Mouse (Mus musculus): ENCODE data around the gene Olfr661. TPM values are rescaled to one million over a fixed set of nuclear protein-coding genes. Genes with fewer than 3 reads are reported as not detected.
A peak's percentile ranks its signal among the peaks of the same experiment; 100 is the strongest.

Olfr661 gene
- not detected in 2 replicates for polyA plus RNA-seq (2016; fragmentation: Nextera tagmentation; extraction: Ambion mirVana)

DNA sequence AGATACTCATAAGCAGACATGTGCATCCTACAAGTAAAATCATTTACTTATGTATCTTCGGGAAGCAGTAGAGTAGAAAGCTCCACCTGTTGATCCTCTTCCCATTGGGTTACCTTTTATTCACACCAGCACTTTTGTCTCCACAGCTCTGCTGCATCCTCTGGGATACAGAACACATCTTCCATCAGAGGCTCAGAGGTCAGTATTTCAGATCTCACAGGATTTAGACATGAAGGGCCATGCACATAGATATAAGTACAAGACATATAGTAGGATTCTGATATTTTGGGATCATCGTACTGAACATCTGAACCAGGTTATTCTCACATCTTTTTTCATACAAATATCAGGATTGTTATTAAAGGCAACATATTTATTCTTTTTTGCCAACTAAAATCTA lies at the start of gene Olfr661:
Gene Olfr661, plus strand, starts transcription at position 301 of the 400 bp plus-strand sequence.
- WGBS: 76% methylated on average over 2 of the region's 2 CpGs
- no peak within 1 kb of the TSS for H3K4me3 ChIP-seq
- no peaks in the 10 kb centered on the region for H3K27me3 ChIP-seq (ENCODE audit: insufficient read depth, poor library complexity, severe bottlenecking)
- no peak for DNase-seq (ENCODE audit: low spot score)
- no peak within 1 kb of the TSS for H3K27ac ChIP-seq
- no peaks in the 10 kb centered on the region for H3K36me3 ChIP-seq
- H3K9me3 ChIP-seq: no peaks in the 10 kb centered on the region
- H3K4me1 ChIP-seq: no peaks in the 10 kb centered on the region

- Histone ChIP-seq H3K4me3 (peak within 1 kb of the TSS; percentile 48), H3K27ac (no peak within 1 kb of the TSS)
- peak; percentile 78 for DNase-seq (ENCODE audit: low spot score)
Observed at GRCm38 (mm10) chr7:104646841-104647482, 39.3 kb upstream of the Olfr661 start, which contains the start of gene Olfr658. Gene Olfr658 (minus strand): TSS chr7:104647305.

DNA sequence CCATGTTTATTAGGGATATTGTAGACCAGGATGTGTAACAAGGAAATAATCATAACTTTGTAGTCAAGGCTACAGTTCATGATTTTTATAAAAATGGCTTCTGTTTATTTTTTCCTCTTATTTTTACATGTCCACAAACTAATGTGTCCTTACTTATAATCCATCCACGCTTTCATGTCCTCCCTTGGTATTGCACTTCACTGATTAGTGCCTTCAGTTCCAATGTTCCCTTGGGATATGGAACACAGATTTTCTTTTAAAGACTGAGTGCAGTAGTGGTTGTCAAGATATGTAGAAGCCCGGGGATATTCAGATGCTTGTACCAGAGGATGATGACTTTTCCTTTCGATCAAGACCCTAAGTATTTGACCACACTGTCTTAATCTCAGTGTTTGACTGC lies 19.8 kb upstream of the Olfr661 start, which contains the start of gene Olfr659:
Gene Olfr659, plus strand, starts transcription at position 301 of the 400 bp plus-strand sequence.
- H3K9me3 ChIP-seq: no peaks in the 10 kb centered on the region
- WGBS: 79% methylated on average over 3 of the region's 3 CpGs
- H3K36me3 ChIP-seq: no peaks in the 10 kb centered on the region
- H3K27ac ChIP-seq: no peak within 1 kb of the TSS
- H3K4me1 ChIP-seq: no peaks in the 10 kb centered on the region
- no peak for DNase-seq (ENCODE audit: low spot score)
- no peaks in the 10 kb centered on the region for H3K27me3 ChIP-seq (ENCODE audit: insufficient read depth, poor library complexity, severe bottlenecking)
- H3K4me3 ChIP-seq: no peak within 1 kb of the TSS

More at GRCm38 (mm10) chr7:104646841-104647482, 39.3 kb upstream of the Olfr661 start, which contains the start of gene Olfr658:
- Histone ChIP-seq H3K4me1 (no peaks in the 10 kb centered on the region), H3K36me3 (no peaks in the 10 kb centered on the region), H3K9me3 (no peaks in the 10 kb centered on the region), H3K27me3 (ENCODE audit: insufficient read depth, poor library complexity, severe bottlenecking) (no peaks in the 10 kb centered on the region)
- 20% methylated on average over 21 of the region's 22 CpGs for WGBS

Other genes starting within 250 kb of the Olfr661 start
- gene Trim30a, start 221.3 kb upstream of the Olfr661 start, polyA plus RNA-seq (2016; fragmentation: Nextera tagmentation; extraction: Ambion mirVana): 0.44 and 0.59 TPM in 2 replicates
- gene Trim30d, start 178.7 kb upstream of the Olfr661 start, polyA plus RNA-seq (2016; fragmentation: Nextera tagmentation; extraction: Ambion mirVana): 0.09 and 0.13 TPM in 2 replicates
- not detected in 2 replicates for gene Olfr651, start 136.4 kb upstream of the Olfr661 start, polyA plus RNA-seq (2016; fragmentation: Nextera tagmentation; extraction: Ambion mirVana)
- not detected in 2 replicates for gene Olfr652, start 125.6 kb upstream of the Olfr661 start, polyA plus RNA-seq (2016; fragmentation: Nextera tagmentation; extraction: Ambion mirVana)
- not detected in 2 replicates for gene Olfr653, start 109.2 kb upstream of the Olfr661 start, polyA plus RNA-seq (2016; fragmentation: Nextera tagmentation; extraction: Ambion mirVana)
- gene Olfr654, start 99.5 kb upstream of the Olfr661 start, polyA plus RNA-seq (2016; fragmentation: Nextera tagmentation; extraction: Ambion mirVana): not detected in 2 replicates
- 0.07 TPM in 1 of 2 replicates, not detected in the other for gene Olfr655, start 84.7 kb upstream of the Olfr661 start, polyA plus RNA-seq (2016; fragmentation: Nextera tagmentation; extraction: Ambion mirVana)
- not detected in 2 replicates for gene Olfr656, start 72.5 kb upstream of the Olfr661 start, polyA plus RNA-seq (2016; fragmentation: Nextera tagmentation; extraction: Ambion mirVana)
- gene Olfr657, start 61.7 kb upstream of the Olfr661 start, polyA plus RNA-seq (2016; fragmentation: Nextera tagmentation; extraction: Ambion mirVana): not detected in 2 replicates
- gene Olfr658, start 39.2 kb upstream of the Olfr661 start, polyA plus RNA-seq (2016; fragmentation: Nextera tagmentation; extraction: Ambion mirVana): not detected in 2 replicates
- gene Olfr659, start 19.7 kb upstream of the Olfr661 start, polyA plus RNA-seq (2016; fragmentation: Nextera tagmentation; extraction: Ambion mirVana): not detected in 2 replicates
- gene Usp17le, start 91.0 kb downstream of the Olfr661 start, polyA plus RNA-seq (2016; fragmentation: Nextera tagmentation; extraction: Ambion mirVana): not detected in 2 replicates
- not detected in 2 replicates for gene Usp17lb, start 156.1 kb downstream of the Olfr661 start, polyA plus RNA-seq (2016; fragmentation: Nextera tagmentation; extraction: Ambion mirVana)
- gene Usp17la, start 170.5 kb downstream of the Olfr661 start, polyA plus RNA-seq (2016; fragmentation: Nextera tagmentation; extraction: Ambion mirVana): not detected in 2 replicates
- gene Olfr665, start 191.5 kb downstream of the Olfr661 start, polyA plus RNA-seq (2016; fragmentation: Nextera tagmentation; extraction: Ambion mirVana): not detected in 2 replicates
- gene Olfr666, start 209.5 kb downstream of the Olfr661 start, polyA plus RNA-seq (2016; fragmentation: Nextera tagmentation; extraction: Ambion mirVana): not detected in 2 replicates
- gene Olfr667, start 235.0 kb downstream of the Olfr661 start, polyA plus RNA-seq (2016; fragmentation: Nextera tagmentation; extraction: Ambion mirVana): not detected in 2 replicates
- not detected in 2 replicates for gene Olfr668, start 241.6 kb downstream of the Olfr661 start, polyA plus RNA-seq (2016; fragmentation: Nextera tagmentation; extraction: Ambion mirVana)
- not detected in 2 replicates for gene Olfr669, start 247.7 kb downstream of the Olfr661 start, polyA plus RNA-seq (2016; fragmentation: Nextera tagmentation; extraction: Ambion mirVana)